Mouse (Mus musculus) spleen, adult 2 months (tissue): ENCODE results near the gene Gja8.

Experiments
- CTCF ChIP-seq: fragments of 200-500 bp; IDR thresholded peaks from 2 replicates; pipeline ENCODE4 v1.5.1; 2011; ENCODE audit warnings: mild to moderate bottlenecking, inconsistent platforms; ENCODE audit not compliant: insufficient read depth, insufficient read length, insufficient replicate concordance; ENCODE audit errors: extremely low read depth
- POLR2A ChIP-seq: fragments of 200-500 bp; IDR thresholded peaks from 2 replicates; pipeline ENCODE4 v1.6.1; 2011; ENCODE audit warnings: low read depth, low read length, inconsistent platforms

- TF ChIP-seq CTCF, result no peak
- TF ChIP-seq POLR2A, result no peak
These were observed 55.5 kb downstream of the Gja8 start for GRCm38 (mm10) chr3:96870270-96870669.
